Mouse (Mus musculus) right cerebral cortex, postnatal 25 days (tissue): ENCODE data around the gene Six6.

Experiments used
- DNase-seq: peaks from one replicate; pipeline ENCODE4 v3.0.0; 2022

Gene Six6

DNA sequence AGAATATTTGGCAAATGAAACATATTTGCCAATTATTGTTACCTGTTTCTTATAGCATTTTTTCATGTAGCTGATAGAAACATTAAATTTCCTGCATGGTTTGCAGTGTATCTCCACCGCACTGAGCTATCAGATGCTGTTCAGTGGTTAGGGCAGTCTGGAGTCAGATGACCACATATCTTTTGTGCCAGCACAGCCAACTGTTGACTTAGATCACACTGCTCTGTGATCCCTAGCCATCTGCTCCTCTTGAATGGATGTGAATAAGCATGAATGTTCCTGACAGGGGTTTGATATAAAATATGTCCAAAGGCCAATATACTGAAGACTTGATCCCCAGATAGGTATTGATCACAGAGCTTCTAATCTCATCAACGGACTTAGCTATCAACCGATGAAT, 18.8 kb downstream of the Six6 start:
- DNase-seq, result no peak

DNA sequence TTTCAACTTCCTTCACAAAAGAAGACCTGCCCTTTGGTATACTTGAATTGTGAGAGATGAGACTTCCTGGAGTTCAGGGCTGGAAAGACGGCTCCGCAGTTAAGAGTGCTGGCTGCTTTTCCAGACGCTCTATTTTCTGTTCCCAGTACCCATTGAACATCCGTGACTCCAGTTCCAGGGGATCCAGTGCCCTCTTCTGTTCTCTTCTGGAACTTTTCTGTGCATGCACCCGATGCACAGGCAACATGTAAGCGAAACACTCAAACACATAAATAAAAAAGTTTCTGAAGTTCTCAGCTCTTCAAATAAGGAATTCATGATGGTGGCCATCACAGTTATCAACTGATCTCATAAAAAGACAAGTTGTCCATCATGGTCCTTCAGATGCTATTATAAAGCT, 23.1 kb downstream of the Six6 start:
- DNase-seq, result no peak

DNA sequence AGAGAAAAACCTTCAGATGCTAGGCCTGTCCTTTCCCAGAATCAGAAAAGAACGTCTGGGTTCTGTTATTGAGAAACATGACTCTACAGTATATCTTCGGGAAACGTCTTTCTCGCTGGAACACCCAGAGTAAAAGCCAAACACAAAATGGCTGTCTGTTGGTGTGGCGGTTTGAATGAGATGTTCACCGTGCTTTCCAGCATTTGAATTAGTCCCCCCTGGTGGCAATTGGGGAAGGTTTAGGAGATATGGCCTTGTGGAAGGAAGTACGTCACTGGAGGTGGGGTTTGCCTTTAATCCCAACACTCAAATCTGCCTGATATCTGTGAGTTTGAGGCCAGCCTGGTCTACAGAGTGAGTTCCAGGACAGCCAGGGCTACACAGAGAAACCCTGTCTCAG, 27.8 kb downstream of the Six6 start:
- no peak for DNase-seq

DNA sequence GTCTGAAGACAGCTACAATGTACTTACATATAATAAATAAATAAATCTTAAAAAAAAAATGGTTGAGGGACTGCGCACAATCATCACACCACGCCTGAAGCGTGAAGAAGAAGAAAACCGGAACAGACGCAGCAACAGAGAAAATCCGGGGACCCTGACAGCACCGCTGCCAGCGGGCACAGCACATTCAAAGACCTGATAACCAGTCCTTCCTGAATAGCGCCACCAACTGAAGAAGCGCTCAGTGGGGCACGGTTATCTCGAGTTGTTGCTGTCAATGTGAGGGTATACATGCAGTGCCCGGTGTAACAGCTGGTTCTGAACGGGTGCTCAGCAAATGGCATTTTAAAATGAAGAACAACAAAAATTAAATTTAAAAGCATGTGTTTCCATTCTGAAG, 30.9 kb downstream of the Six6 start:
- no peak for DNase-seq

DNA sequence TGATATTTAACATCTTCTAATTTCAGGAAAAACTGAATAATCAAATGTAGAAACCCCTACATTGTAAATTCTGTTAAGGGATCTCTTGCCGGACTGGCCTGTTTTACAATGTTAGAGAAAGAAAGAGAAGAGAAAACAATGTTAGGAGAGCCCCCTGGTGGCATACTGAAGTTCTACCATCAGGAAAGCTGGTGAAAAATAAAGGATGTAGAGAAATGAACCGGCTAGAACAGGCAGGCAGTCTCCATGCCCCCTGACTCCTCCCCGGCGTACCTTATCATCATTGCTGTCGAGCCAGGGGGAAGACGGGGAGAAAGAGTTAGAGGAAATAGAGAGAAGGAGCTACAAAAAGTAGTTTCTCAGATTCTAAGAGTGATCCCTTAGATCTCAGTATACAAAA, 33.5 kb downstream of the Six6 start:
- no peak for DNase-seq

DNA sequence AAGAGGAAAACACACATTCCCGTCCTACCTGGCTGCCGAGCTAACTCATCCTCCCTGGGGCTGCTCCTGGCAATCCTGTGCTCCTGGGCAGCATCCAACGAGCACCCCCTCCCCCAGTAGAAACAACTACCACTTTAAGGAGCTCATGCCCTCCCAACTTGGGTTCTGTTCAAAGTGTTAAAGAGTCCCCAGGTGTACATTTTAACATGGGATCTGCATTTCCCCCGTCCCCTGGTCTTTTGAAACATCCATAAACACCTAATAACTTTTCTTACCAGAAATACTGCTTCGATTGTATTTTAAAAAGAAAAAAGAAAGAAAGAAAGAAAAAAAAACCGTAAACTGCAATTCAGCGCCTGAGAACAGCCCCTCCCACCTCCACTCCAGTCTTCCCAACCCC, 36.5 kb downstream of the Six6 start:
- DNase-seq, result no peak

DNA sequence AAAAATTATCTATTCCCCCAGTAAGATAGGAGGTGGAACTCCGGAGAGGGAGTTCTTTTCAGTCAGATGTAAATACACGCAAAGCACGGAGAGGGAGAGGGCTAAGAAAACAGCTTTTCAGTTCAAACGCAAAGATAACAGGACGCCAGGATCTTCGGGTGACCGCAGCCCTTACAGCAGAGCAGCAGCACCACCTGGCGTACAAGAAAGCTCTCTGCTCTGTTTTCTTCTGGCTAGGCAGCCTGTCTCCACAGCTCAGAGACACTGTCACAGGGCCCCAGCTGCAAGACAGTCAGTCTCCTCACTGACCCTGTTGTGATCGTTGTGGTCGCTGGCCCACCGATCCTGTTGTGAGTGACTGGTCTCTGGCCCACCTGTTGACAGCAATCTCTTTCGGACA, 37.0 kb downstream of the Six6 start:
- DNase-seq, result peak; percentile 67

DNA sequence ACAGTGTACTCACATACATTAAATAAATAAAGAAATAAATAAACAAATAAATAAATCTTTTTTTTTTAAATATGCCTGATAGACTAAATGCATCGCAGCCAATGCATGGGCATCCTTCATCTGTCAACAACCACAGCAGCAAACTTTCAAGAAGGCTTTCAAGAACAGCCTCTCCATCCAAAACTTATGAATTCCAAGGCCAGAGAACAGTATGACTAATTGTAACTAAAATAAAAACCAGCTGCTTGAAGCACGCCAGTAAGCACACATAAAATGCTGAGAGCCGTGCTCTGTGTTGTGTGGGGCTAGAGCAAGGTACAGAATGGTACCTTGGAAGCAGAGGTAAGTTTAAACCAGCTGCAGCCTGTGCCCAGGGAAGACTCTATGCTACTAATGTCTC, 38.2 kb downstream of the Six6 start:
- DNase-seq, result no peak

DNA sequence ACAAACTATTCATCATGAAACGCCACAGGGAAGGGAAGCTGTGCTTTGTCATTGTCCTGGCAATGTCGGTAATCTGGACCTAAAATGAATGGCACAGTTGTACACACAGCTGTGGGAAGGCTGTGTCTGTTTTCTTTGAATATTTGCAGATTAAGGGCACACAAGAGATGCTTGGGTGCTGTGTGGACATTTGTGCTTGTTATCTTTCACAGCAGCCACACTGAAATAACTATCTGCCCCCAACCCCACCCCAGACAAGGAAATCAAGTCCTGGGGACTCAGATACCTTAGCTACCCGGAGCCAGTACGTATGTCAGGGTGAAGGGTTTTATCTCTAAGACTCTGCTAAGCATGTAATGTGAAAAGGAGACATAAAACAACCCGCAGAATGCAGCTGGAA, 39.5 kb downstream of the Six6 start:
- no peak for DNase-seq

DNA sequence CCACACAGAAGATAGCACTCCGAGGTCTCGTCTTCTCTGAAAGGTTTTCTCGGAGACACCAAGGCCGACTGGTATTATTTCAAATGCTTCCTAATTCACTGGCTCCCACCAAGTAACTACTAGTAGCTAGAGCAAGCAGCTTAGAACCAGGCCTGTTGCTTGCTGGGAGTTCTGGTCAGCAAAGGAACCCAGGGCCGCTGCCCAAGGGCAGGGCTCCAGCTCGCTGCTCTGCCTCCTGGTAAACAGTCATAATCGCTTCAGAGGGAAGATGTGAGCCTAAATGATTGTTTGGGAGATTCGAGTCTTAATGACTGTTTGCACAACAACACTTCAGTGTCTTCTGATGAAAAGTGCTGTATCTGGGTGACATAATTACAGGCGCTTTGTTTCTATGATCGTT, 42.9 kb downstream of the Six6 start:
- DNase-seq, result no peak

DNA sequence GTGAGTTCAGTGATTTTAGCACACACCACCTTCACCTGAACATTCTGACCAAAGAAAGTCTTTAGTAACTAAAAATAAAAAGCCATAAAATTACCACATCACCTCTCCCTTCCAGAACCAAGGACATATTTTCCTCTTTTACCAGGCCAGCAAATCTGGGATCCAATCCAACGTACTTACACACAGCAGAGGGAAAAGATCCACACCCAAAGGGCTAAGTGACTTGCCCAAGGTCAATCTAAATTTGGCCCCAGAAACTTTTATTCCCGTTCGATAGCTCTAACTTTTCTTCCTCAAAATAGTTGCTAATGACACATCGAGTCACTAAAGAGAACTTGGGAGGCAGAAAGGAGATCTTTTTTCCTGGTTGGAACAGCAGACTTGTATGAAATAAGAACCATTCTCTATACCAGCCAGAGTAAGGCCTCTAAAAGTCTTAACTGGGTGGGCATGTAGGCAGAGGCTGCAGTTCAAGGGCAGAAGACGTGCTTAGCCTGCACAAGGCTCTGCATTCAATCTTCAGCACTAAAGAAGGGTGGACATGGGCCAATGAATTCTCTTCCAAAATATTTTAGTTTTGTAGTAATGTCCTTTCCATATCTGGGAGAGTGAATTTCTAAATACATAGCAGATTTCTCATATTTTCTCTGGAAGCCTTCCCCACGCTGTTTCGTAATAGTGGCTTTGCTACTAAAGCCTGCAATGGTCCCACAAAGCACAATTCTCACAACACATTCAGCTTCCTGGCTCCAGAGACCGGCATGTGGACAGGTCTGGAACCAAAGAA, 43.6 kb downstream of the Six6 start:
- no peak for DNase-seq
